Mouse (Mus musculus) stomach, embryonic 14.5 days (tissue): ENCODE measurements at regions not wholly inside any gene's neighbourhood (a gene's known extent, or its start where the extent isn't known, plus 50 kb on each side); places are given as distances from the start of the nearest gene placed in this dataset.

Experiments used
- ATAC-seq: fragments of 200-750 bp; cut with Nextera tagmentation; 2 replicates; pipeline ENCODE4 v1.8.0; 2017; ENCODE audit warnings: low read depth, moderate TSS enrichment; ENCODE audit not compliant: insufficient number of reproducible peaks, insufficient read depth, low FRiP score
- H3K27ac ChIP-seq: fragments of 300-500 bp; sonication (generic); 2 replicates; pipeline ENCODE4 v1.5.1; 2014; ENCODE audit warnings: mild to moderate bottlenecking, low read length, moderate library complexity, mixed read lengths
- H3K27me3 ChIP-seq: fragments of 300-500 bp; sonication (generic); 2 replicates; pipeline ENCODE4 v1.6.1; 2014; ENCODE audit warnings: low read length, control low read depth, mixed read lengths; ENCODE audit not compliant: control insufficient read depth, insufficient read depth
- H3K36me3 ChIP-seq: fragments of 300-500 bp; sonication (generic); 2 replicates; pipeline ENCODE4 v1.6.1; 2014; ENCODE audit warnings: mild to moderate bottlenecking, control low read depth, low read length, moderate library complexity, mixed read lengths; ENCODE audit not compliant: control insufficient read depth, insufficient read depth
- H3K4me1 ChIP-seq: fragments of 300-500 bp; sonication (generic); 2 replicates; pipeline ENCODE4 v1.6.1; 2014; ENCODE audit warnings: low read length, control low read depth, mixed read lengths; ENCODE audit not compliant: control insufficient read depth, insufficient read depth
- H3K4me2 ChIP-seq: fragments of 300-500 bp; sonication (generic); replicated peaks from 2 replicates; pipeline ENCODE4 v1.6.1; 2014; ENCODE audit warnings: low read depth, low read length, control low read depth
- H3K4me3 ChIP-seq: fragments of 300-500 bp; sonication (generic); 2 replicates; pipeline ENCODE4 v1.5.1; 2014; ENCODE audit warnings: low read depth, low read length, control low read depth
- H3K9ac ChIP-seq: fragments of 300-500 bp; sonication (generic); replicated peaks from 2 replicates; pipeline ENCODE4 v1.6.1; 2014; ENCODE audit warnings: low read depth, mild to moderate bottlenecking, control low read depth, low read length, moderate library complexity, mixed read lengths
- H3K9me3 ChIP-seq: fragments of 300-500 bp; sonication (generic); 2 replicates; pipeline ENCODE4 v1.6.1; 2016; ENCODE audit warnings: low read depth, low read length, control low read depth; ENCODE audit not compliant: control insufficient read depth
- WGBS: fragments of 180-500 bp; shearing (Covaris S2); extraction: QIAGEN DNeasy Blood & Tissue Kit; methylation state at CpG from one replicate; pipeline ENCODE4 v1.1.7; 2014; 5-methylcytosine and 5-hydroxymethylcytosine counted together

GRCm38 (mm10) chr6:91589181-91589580 lies 73.5 kb downstream of the Lsm3 start:
- Histone ChIP-seq H3K27ac (no peak overlapping the region), H3K9me3 (no peaks in the 10 kb centered on the region), H3K4me1 (peaks cover 8% of the 10 kb centered on the region; the same call in 1 of the 2 replicates), H3K36me3 (no peaks in the 10 kb centered on the region), H3K4me2 (no peak overlapping the region), H3K9ac (no peak overlapping the region), H3K4me3 (no peak overlapping the region), H3K27me3 (no peaks in the 10 kb centered on the region)
- WGBS = 65% methylated on average over 4 of the region's 4 CpGs
- no peak; the same call in 1 of the 2 replicates for ATAC-seq

GRCm38 (mm10) chr6:91590395-91590794 lies 74.7 kb downstream of the Lsm3 start:
- 42% methylated on average over 6 of the region's 6 CpGs for WGBS
- ATAC-seq = no peak
- no peak overlapping the region for H3K27ac ChIP-seq
- no peaks in the 10 kb centered on the region for H3K36me3 ChIP-seq
- H3K4me1 ChIP-seq = peaks cover 8% of the 10 kb centered on the region; the same call in 1 of the 2 replicates
- H3K27me3 ChIP-seq = no peaks in the 10 kb centered on the region
- H3K9ac ChIP-seq = no peak overlapping the region
- H3K4me3 ChIP-seq = no peak overlapping the region
- no peak overlapping the region for H3K4me2 ChIP-seq
- no peaks in the 10 kb centered on the region for H3K9me3 ChIP-seq

GRCm38 (mm10) chr6:91590806-91591571 lies 75.3 kb downstream of the Lsm3 start:
- no peaks in the 10 kb centered on the region for H3K36me3 ChIP-seq
- no peak overlapping the region for H3K9ac ChIP-seq
- H3K9me3 ChIP-seq = no peaks in the 10 kb centered on the region
- peaks cover 8% of the 10 kb centered on the region; the same call in 1 of the 2 replicates for H3K4me1 ChIP-seq
- H3K4me3 ChIP-seq = no peak overlapping the region
- H3K27me3 ChIP-seq = no peaks in the 10 kb centered on the region
- H3K4me2 ChIP-seq = no peak overlapping the region
- H3K27ac ChIP-seq = no peak overlapping the region
- ATAC-seq = peak; percentile 23; the same call in 1 of the 2 replicates
- WGBS = 39% methylated on average over 8 of the region's 8 CpGs

GRCm38 (mm10) chr6:91592651-91593050 lies 76.9 kb downstream of the Lsm3 start:
- H3K4me3 ChIP-seq = no peak overlapping the region
- no peak for ATAC-seq
- 58% methylated on average over 2 of the region's 2 CpGs for WGBS
- 0 out of 2 replicates have a peak, but pooled peaks cover 3% of the 10 kb centered on the region for H3K4me1 ChIP-seq
- H3K9me3 ChIP-seq = no peaks in the 10 kb centered on the region
- no peak overlapping the region for H3K27ac ChIP-seq
- H3K27me3 ChIP-seq = no peaks in the 10 kb centered on the region
- H3K9ac ChIP-seq = no peak overlapping the region
- H3K36me3 ChIP-seq = no peaks in the 10 kb centered on the region
- H3K4me2 ChIP-seq = no peak overlapping the region

GRCm38 (mm10) chr6:91598942-91599341 lies 83.2 kb downstream of the Lsm3 start:
- Histone ChIP-seq H3K4me1 (no peaks in the 10 kb centered on the region), H3K9ac (no peak overlapping the region), H3K4me2 (no peak overlapping the region), H3K27me3 (no peaks in the 10 kb centered on the region), H3K36me3 (no peaks in the 10 kb centered on the region), H3K27ac (no peak overlapping the region), H3K4me3 (no peak overlapping the region), H3K9me3 (no peaks in the 10 kb centered on the region)
- 65% methylated on average over 10 of the region's 10 CpGs for WGBS
- no peak for ATAC-seq

GRCm38 (mm10) chr6:91600116-91600515 lies 83.7 kb upstream of the Slc6a6 start:
- no peak for ATAC-seq
- Histone ChIP-seq H3K9ac (no peak overlapping the region), H3K4me3 (no peak overlapping the region), H3K9me3 (no peaks in the 10 kb centered on the region), H3K27me3 (no peaks in the 10 kb centered on the region), H3K27ac (no peak overlapping the region), H3K36me3 (no peaks in the 10 kb centered on the region), H3K4me1 (no peaks in the 10 kb centered on the region), H3K4me2 (no peak overlapping the region)
- WGBS = 89% methylated on average over 3 of the region's 3 CpGs

- no peaks in the 10 kb centered on the region for H3K36me3 ChIP-seq
- WGBS = 83% methylated on average over 10 of the region's 10 CpGs
- H3K9ac ChIP-seq = no peak overlapping the region
- ATAC-seq = no peak
- no peak overlapping the region for H3K27ac ChIP-seq
- no peak overlapping the region for H3K4me3 ChIP-seq
- no peaks in the 10 kb centered on the region for H3K27me3 ChIP-seq
- H3K4me1 ChIP-seq = no peaks in the 10 kb centered on the region
- H3K9me3 ChIP-seq = no peaks in the 10 kb centered on the region
- no peak overlapping the region for H3K4me2 ChIP-seq
Observed at GRCm38 (mm10) chr6:91606634-91607215, 77.1 kb upstream of the Slc6a6 start.

- 88% methylated on average over 12 of the region's 12 CpGs for WGBS
- H3K4me1 ChIP-seq = no peaks in the 10 kb centered on the region
- H3K36me3 ChIP-seq = no peaks in the 10 kb centered on the region
- no peak overlapping the region for H3K9ac ChIP-seq
- no peak for ATAC-seq
- H3K4me2 ChIP-seq = no peak overlapping the region
- H3K4me3 ChIP-seq = no peak overlapping the region
- H3K9me3 ChIP-seq = no peaks in the 10 kb centered on the region
- no peak overlapping the region for H3K27ac ChIP-seq
- no peaks in the 10 kb centered on the region for H3K27me3 ChIP-seq
Observed at GRCm38 (mm10) chr6:91607613-91608272, 76.1 kb upstream of the Slc6a6 start.
